Mouse (Mus musculus) small intestine, adult 10 weeks (tissue): Measurements from ENCODE around the gene Zfr. TPM values are rescaled to one million over a fixed set of nuclear protein-coding genes. Genes with fewer than 3 reads are reported as not detected.

Experiments used
- polyA plus RNA-seq: library from polyadenylated mRNA; stranded (reverse); fragments of 350-450 nt; fragmentation: Illumina TruSeq; extraction: RNeasy Lipid Tissue Mini Kit (QIAGEN cat#74804); gene quantifications from one replicate; pipeline ENCODE4 v1.2.3, GENCODE M21; 2014; ENCODE audit warnings: low replicate concordance

Gene Zfr
- polyA plus RNA-seq, result 147 TPM

DNA sequence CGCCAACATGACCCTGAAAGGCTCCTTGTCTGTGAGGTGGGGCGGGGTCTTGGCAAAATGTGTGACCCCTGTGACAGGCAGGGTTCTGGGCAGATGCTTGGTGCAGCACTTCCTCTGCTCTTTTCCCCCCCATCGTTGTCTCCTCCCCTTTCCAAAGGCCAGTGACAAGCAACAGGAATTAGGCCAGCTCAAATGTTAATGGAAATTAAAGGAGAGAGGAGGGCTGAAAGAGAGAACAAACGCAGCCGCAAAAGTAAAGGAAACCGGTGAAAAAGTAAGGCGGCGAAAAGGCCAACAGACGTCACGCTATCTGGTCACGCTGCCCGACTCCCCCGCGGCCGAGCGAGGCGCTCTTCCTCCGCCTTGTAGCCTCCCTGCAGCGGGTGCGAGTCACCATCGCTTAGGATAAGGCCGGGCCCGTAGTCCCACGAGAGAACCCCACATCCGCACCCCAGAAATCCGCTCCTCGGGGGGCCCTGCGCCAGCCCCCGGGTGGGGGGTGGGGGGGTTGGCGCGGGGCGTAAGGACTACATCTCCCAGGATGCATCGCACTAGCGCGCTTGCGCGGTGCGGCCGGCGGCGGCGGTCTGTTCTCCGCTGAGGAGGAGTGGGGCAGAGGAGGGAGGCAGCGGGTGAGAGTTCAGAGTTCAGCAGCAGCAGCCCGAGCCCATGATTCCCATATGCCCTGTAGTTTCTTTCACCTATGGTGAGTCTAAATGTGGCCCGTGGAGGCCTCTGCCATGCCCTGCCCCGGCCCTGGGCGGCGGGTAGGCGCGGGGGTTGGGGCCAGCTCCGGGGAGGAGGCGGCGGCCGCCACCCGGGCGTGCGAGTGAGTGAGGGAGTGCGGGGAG is at the start of gene Zfr:
Gene Zfr, plus strand, starts transcription at position 590 of the 851 bp plus-strand sequence.

DNA sequence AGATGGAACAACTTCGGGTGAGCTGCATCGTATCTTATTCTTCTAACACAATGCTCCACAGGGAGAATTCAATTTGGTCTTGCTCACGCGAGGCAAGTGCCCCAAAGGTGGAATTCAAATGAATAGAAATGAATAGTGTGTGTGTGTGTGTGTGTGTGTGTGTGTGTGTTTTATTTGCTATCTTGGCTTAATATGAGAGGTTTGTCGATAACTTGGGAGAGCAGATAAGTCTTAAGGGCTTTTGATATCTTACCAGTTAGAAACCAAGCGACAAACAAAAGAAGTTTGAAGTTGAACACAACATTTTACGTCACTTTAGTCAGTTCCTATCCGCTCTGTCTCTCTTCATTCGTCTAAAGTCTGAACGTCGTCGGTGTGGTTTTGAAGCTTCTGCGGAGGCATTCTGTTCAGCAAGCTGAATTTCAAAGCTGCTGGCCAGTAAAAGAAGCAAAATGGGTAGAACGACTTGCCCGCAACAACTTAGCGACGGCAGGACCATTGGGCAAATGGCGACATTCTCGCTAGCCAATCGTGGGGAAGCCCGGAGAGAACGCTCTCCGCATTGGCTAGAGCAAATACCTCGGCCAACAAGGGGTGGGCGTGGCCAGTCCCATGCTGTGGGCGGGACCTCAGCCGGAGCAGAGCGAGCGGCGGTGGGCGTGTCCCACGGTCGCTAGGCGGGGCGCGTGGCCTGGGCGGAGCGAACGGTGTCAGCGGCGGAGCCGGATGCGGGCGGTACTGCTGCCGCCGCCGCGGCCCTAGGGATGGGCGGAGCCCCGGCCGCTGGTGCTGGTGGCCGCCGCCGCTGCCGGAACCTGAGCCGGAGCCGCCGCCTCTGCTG is 86.9 kb downstream of the Zfr start, which contains the start of gene Mtmr12:
Gene Mtmr12, plus strand, starts transcription at position 710 of the 841 bp plus-strand sequence.

Other genes with a start within 250 kb of the Zfr start
- 1.3 TPM for gene Npr3, start 210.5 kb upstream of the Zfr start, polyA plus RNA-seq
- 300 TPM for gene Sub1, start 120.8 kb upstream of the Zfr start, polyA plus RNA-seq
- 16.9 TPM for gene Mtmr12, start 87.2 kb downstream of the Zfr start, polyA plus RNA-seq
- gene Golph3, start 203.6 kb downstream of the Zfr start, polyA plus RNA-seq, result 363 TPM
- not detected for gene 1810049J17Rik, start 204.1 kb downstream of the Zfr start, polyA plus RNA-seq